Mouse (Mus musculus) intestine, embryonic 14.5 days (tissue): ENCODE measurements around the gene Dnajb7. TPM values are rescaled to one million over a fixed set of nuclear protein-coding genes. Genes with fewer than 3 reads are reported as not detected.
A peak's percentile ranks its signal among the peaks of the same experiment; 100 is the strongest.

Experiments used
- ATAC-seq: fragments of 200-750 bp; cut with Nextera tagmentation; replicated peaks from 2 replicates; pipeline ENCODE4 v1.8.0; 2017; ENCODE audit warnings: low read depth, moderate number of reproducible peaks, moderate TSS enrichment, moderate library complexity; ENCODE audit not compliant: low FRiP score, low TSS enrichment
- DNase-seq: peaks from one replicate; pipeline ENCODE4 v3.0.0-alpha.2; 2018; ENCODE audit warnings: low spot score
- H3K27ac ChIP-seq: fragments of 300-500 bp; sonication (generic); 2 replicates; pipeline ENCODE4 v1.5.1; 2014; ENCODE audit warnings: low read depth, mild to moderate bottlenecking, control low read depth
- H3K27me3 ChIP-seq: fragments of 300-500 bp; sonication (generic); replicated peaks from 2 replicates; pipeline ENCODE4 v1.6.1; 2014; ENCODE audit warnings: low read length, control low read depth; ENCODE audit not compliant: control insufficient read depth, insufficient read depth
- H3K36me3 ChIP-seq: fragments of 300-500 bp; sonication (generic); 2 replicates; pipeline ENCODE4 v1.6.1; 2014; ENCODE audit warnings: low read length, control low read depth; ENCODE audit not compliant: control insufficient read depth, insufficient read depth
- H3K4me1 ChIP-seq: fragments of 300-500 bp; sonication (generic); replicated peaks from 2 replicates; pipeline ENCODE4 v1.6.1; 2014; ENCODE audit warnings: low read length, control low read depth, mixed read lengths; ENCODE audit not compliant: control insufficient read depth, insufficient read depth
- H3K4me2 ChIP-seq: fragments of 300-500 bp; sonication (generic); 2 replicates; pipeline ENCODE4 v1.6.1; 2014; ENCODE audit warnings: low read length
- H3K4me3 ChIP-seq: fragments of 300-500 bp; sonication (generic); 2 replicates; pipeline ENCODE4 v1.5.1; 2014; ENCODE audit warnings: low read depth, low read length, control low read depth, mixed read lengths
- H3K9ac ChIP-seq: fragments of 300-500 bp; sonication (generic); 2 replicates; pipeline ENCODE4 v1.6.1; 2014; ENCODE audit warnings: mild to moderate bottlenecking, low read length
- H3K9me3 ChIP-seq: fragments of 300-500 bp; sonication (generic); 2 replicates; pipeline ENCODE4 v1.6.1; 2016; ENCODE audit warnings: low read length, control low read depth; ENCODE audit not compliant: control insufficient read depth
- WGBS: fragments of 180-500 bp; shearing (Covaris S2); extraction: QIAGEN DNeasy Blood & Tissue Kit; methylation state at CpG from one replicate; pipeline ENCODE4 v1.1.7; 2014; 5-methylcytosine and 5-hydroxymethylcytosine counted together
- polyA plus RNA-seq: library from polyadenylated mRNA; unstranded; fragments of >200 nt; fragmentation: Nextera tagmentation; extraction: Ambion mirVana; gene quantifications from 2 replicates; pipeline ENCODE4 v1.2.1, GENCODE M21; 2014

Gene Dnajb7
- polyA plus RNA-seq, 1 experiment from 2014 or later: 1.2 TPM

- ATAC-seq (no peak), DNase-seq (no peak)
- Histone ChIP-seq H3K4me2 (peak overlapping the region; percentile 85), H3K9me3 (no peaks in the 10 kb centered on the region), H3K27ac (peak overlapping the region; percentile 58), H3K4me3 (peak overlapping the region; percentile 61; the same call in 1 of the 2 replicates), H3K27me3 (no peaks in the 10 kb centered on the region), H3K36me3 (peaks cover 42% of the 10 kb centered on the region), H3K9ac (no peak overlapping the region), H3K4me1 (peaks cover 19% of the 10 kb centered on the region; the same call in 1 of the 2 replicates)
- 31% methylated on average over 10 of the region's 10 CpGs for WGBS
Measured at GRCm38 (mm10) chr15:81361417-81362015, 46.6 kb downstream of the Dnajb7 start.

GRCm38 (mm10) chr15:81361022-81361404, 47.1 kb downstream of the Dnajb7 start:
- H3K9ac ChIP-seq: peak overlapping the region; percentile 58; the same call in 1 of the 2 replicates
- no peaks in the 10 kb centered on the region for H3K9me3 ChIP-seq
- no peak for DNase-seq
- H3K4me3 ChIP-seq: peak overlapping the region; percentile 61
- ATAC-seq: peak; percentile 72
- WGBS: 32% methylated on average over 6 of the region's 6 CpGs
- H3K27me3 ChIP-seq: no peaks in the 10 kb centered on the region
- peak overlapping the region; percentile 85 for H3K4me2 ChIP-seq
- H3K36me3 ChIP-seq: peaks cover 37% of the 10 kb centered on the region
- H3K27ac ChIP-seq: peak overlapping the region; percentile 58
- peaks cover 19% of the 10 kb centered on the region; the same call in 1 of the 2 replicates for H3K4me1 ChIP-seq

GRCm38 (mm10) chr15:81360345-81361021, 47.6 kb downstream of the Dnajb7 start, which contains the start of gene Slc25a17:
Gene Slc25a17, minus strand, starts transcription at chr15:81360812.
- H3K9me3 ChIP-seq: no peaks in the 10 kb centered on the region
- under 1% methylated on average over 30 of the region's 30 CpGs for WGBS
- peak; percentile 96 for DNase-seq

GRCm38 (mm10) chr15:81359421-81359820, 48.7 kb downstream of the Dnajb7 start:
- no peak overlapping the region for H3K27ac ChIP-seq
- peaks cover 21% of the 10 kb centered on the region for H3K36me3 ChIP-seq
- peak overlapping the region; percentile 85 for H3K4me2 ChIP-seq
- no peak overlapping the region for H3K9ac ChIP-seq
- H3K4me1 ChIP-seq: peaks cover 19% of the 10 kb centered on the region; the same call in 1 of the 2 replicates
- peak overlapping the region; percentile 61; the same call in 1 of the 2 replicates for H3K4me3 ChIP-seq
- no peak for ATAC-seq
- no peak for DNase-seq
- WGBS: 88% methylated on average over 5 of the region's 5 CpGs
- H3K9me3 ChIP-seq: no peaks in the 10 kb centered on the region
- no peaks in the 10 kb centered on the region for H3K27me3 ChIP-seq

More at GRCm38 (mm10) chr15:81360345-81361021, 47.6 kb downstream of the Dnajb7 start, which contains the start of gene Slc25a17:
- Histone ChIP-seq H3K27ac (peak within 1 kb of the TSS; percentile 58), H3K27me3 (no peaks in the 10 kb centered on the region), H3K4me3 (peak within 1 kb of the TSS; percentile 61), H3K4me1 (peaks cover 19% of the 10 kb centered on the region; the same call in 1 of the 2 replicates), H3K9ac (peak within 1 kb of the TSS; percentile 58), H3K4me2 (peak within 1 kb of the TSS; percentile 85), H3K36me3 (peaks cover 32% of the 10 kb centered on the region)
- ATAC-seq: peak; percentile 98

GRCm38 (mm10) chr15:81358943-81359342, 49.2 kb downstream of the Dnajb7 start:
- ATAC-seq: no peak
- DNase-seq: no peak
- H3K4me1 ChIP-seq: peaks cover 19% of the 10 kb centered on the region; the same call in 1 of the 2 replicates
- WGBS: 82% methylated on average over 3 of the region's 3 CpGs
- no peaks in the 10 kb centered on the region for H3K9me3 ChIP-seq
- no peaks in the 10 kb centered on the region for H3K27me3 ChIP-seq
- no peak overlapping the region for H3K9ac ChIP-seq
- H3K27ac ChIP-seq: no peak overlapping the region
- peaks cover 16% of the 10 kb centered on the region for H3K36me3 ChIP-seq
- H3K4me2 ChIP-seq: peak overlapping the region; percentile 85; the same call in 1 of the 2 replicates
- H3K4me3 ChIP-seq: no peak overlapping the region

- no peak overlapping the region for H3K4me3 ChIP-seq
- no peaks in the 10 kb centered on the region; the same call in 1 of the 2 replicates for H3K36me3 ChIP-seq
- no peak overlapping the region for H3K27ac ChIP-seq
- H3K27me3 ChIP-seq: no peaks in the 10 kb centered on the region
- ATAC-seq (no peak), DNase-seq (no peak)
- peaks cover 19% of the 10 kb centered on the region; the same call in 1 of the 2 replicates for H3K4me1 ChIP-seq
- WGBS: 27% methylated on average over 5 of the region's 5 CpGs
- H3K4me2 ChIP-seq: no peak overlapping the region
- no peaks in the 10 kb centered on the region for H3K9me3 ChIP-seq
- H3K9ac ChIP-seq: no peak overlapping the region
Measured at GRCm38 (mm10) chr15:81356946-81357345, 51.2 kb downstream of the Dnajb7 start.

Other genes starting within 250 kb of the Dnajb7 start
- gene Mrtfa, start 217.5 kb downstream of the Dnajb7 start, polyA plus RNA-seq: 21.2 and 25.1 TPM in 2 replicates
- gene Mchr1, start 172.8 kb downstream of the Dnajb7 start, polyA plus RNA-seq: 1.0 and 1.2 TPM in 2 replicates
- gene Slc25a17, start 47.5 kb downstream of the Dnajb7 start, polyA plus RNA-seq: 77.9 and 84.7 TPM in 2 replicates
- 138 and 154 TPM in 2 replicates for gene St13, start 8.2 kb downstream of the Dnajb7 start, polyA plus RNA-seq
- 6.7 and 8.2 TPM in 2 replicates for gene Xpnpep3, start 8.2 kb downstream of the Dnajb7 start, polyA plus RNA-seq
- gene Rbx1, start 58.0 kb upstream of the Dnajb7 start, polyA plus RNA-seq: 514 and 518 TPM in 2 replicates
- gene Ep300, start 177.1 kb upstream of the Dnajb7 start, polyA plus RNA-seq: 21.1 and 24.0 TPM in 2 replicates